Mouse (Mus musculus) brain, embryonic 14.5 days (tissue): ENCODE measurements at regions not wholly inside any gene's neighbourhood (a gene's known extent, or its start where the extent isn't known, plus 50 kb on each side); places are given as distances from the start of the nearest gene placed in this dataset.

ENCODE experiments used
- CTCF ChIP-seq: fragments of 200-500 bp; IDR thresholded peaks from 2 replicates; pipeline ENCODE4 v1.5.1; 2012; ENCODE audit warnings: inconsistent platforms, mild to moderate bottlenecking, moderate library complexity, borderline replicate concordance; ENCODE audit not compliant: insufficient read depth, insufficient read length; ENCODE audit errors: extremely low read depth
- POLR2A ChIP-seq: fragments of 200-500 bp; IDR thresholded peaks from 2 replicates; pipeline ENCODE4 v1.6.1; 2012; ENCODE audit warnings: mild to moderate bottlenecking, inconsistent platforms, borderline replicate concordance; ENCODE audit not compliant: poor library complexity, insufficient read depth, insufficient read length, severe bottlenecking; ENCODE audit errors: extremely low read depth

DNA sequence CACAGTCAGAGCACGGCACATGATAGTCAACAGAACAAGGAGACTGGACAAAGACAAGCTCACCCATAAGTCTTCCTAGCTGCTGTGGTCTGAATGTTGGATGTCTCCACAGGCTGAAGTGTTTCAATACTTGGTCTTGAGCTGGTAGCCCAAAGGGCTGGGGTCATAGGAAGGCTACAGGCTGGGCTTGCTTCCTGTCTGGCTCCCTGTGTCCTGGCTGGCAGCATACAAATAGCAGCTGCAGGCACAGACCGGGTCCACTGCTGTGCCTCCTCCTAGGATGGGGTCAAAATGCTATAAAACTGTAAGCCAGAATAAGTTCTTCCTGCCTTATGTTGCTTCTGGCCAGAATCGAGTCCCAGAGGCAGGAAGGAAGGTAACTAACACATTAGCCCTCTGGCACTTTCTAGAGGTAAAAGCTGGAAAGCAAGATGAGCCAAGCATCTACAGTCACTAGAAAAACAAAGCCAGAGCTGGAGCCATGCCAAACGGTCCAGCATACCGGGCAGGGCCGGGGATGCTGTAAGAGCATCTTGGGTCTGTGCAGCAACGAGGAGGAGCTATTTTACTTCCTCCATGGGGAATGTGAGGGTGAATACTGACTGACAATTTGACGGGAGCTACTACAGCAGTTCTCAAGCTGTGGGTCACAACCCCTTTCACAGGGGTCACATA, 93.2 kb upstream of the Prok2 start:
- no peak for TF ChIP-seq POLR2A
- no peak for TF ChIP-seq CTCF
